Mouse (Mus musculus) kidney, adult 18-20 months (tissue): ENCODE results near the gene Smarca1.

Source experiments
- DNase-seq: peaks from one replicate; pipeline ENCODE4 v3.0.0; 2021

Gene Smarca1

DNA sequence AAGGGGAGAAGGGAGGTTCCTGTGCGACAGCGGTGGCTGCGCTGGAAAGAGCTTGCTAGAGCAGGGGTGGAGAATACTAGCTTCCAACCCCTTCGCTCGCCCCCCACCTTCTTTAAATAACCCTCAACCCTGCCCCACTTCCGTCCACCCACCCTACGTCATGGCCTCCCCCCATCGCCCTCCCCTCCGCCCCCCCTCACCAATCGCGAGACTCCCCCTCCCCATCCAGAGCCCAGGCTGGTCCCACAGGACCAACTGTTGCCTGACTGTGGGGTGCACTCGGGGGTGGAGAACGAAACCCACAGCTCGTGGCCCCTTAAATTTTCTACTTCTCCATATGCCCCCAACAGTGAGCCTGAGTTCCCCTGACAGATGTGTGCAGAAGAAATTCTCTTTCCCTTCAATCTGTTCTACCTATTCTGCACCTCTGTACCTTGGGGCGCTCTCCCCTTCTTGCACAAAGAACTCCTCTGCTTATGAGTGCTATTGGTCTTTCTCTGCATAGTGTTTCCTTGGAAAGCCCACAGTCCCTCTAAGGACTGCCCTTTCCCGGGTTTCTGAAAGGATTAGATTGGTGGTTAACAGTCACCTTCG is at the start of gene Smarca1:
Gene Smarca1, minus strand, starts transcription at position 544 of the 594 bp plus-strand sequence.
- DNase-seq, result no peak

DNA sequence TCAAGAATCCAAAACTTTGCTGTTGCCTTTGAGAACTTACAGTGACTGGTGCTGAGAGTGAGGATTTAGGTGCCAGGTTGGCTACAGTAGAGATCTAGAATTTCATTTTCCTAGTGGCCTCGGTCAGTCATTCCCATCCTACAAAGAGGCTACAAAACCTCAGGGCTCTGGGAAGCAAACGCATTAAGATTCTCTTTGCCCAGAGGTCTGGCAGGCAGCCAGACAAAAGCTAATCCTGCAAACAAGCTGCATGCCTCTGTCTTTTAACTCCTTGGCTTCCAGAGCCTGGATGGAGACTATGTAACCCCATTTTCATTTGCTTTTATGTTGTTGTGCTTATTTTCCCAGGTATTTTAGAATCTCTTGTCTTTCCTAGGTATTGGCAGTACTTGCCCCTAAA is 45.0 kb upstream of the Smarca1 start:
- DNase-seq, result no peak

DNA sequence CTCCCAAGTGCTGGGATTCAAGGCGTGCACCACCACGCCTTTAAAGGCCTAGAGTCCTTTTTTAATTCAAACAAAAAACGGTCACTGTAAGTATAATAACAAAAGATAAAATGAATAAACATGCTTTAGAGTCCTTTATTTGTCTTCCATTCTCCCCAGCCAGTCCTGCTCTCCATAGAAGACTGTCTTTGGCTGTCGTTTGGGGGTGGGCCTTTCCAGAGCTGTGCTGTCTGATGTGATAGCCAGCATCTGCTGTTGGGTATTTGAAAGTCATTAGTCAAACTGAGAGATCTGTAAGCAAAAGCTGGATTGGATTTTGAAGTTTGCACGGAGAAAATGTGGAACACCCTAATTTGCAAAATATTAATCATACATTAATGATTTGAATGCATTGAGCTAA is 44.1 kb upstream of the Smarca1 start:
- DNase-seq, result no peak

DNA sequence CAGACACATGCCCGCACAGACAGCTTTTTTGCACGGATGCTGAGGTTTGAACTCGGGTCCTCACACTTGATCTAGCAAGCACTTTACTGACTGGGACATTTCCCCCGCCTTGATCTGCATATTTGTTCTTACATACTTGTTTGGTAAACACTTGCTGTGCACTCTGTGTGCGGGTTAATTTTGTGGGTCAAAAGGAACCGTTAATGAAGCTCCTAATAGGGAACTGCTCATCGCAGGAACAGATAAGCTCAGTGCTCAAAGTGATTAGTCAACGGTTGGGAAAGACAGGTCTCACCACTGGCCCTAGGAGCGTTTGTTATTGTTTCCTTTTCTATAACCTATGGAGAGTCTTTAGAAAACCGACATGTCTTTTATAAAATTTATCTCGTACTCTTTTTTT is 41.6 kb upstream of the Smarca1 start:
- DNase-seq, result no peak

DNA sequence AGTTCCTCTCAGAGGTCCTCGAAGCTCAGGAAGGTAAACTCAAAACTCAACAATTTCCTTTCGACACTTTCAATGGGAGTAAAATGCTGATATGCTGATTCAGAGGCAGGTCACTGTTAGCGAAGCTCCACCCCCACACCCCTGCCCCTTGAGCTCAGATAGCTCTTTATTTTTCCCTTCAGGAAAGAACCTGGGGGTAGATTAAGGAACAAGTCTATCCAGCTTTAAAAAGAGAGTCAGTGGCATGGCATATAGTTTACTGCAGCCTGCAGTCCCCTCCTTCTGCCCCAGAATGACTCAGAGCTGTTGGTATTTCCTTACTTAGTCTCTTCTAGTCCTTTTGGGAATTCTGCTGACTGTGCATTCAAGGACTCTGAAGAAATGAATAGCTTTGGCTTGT is 37.7 kb upstream of the Smarca1 start:
- no peak for DNase-seq

DNA sequence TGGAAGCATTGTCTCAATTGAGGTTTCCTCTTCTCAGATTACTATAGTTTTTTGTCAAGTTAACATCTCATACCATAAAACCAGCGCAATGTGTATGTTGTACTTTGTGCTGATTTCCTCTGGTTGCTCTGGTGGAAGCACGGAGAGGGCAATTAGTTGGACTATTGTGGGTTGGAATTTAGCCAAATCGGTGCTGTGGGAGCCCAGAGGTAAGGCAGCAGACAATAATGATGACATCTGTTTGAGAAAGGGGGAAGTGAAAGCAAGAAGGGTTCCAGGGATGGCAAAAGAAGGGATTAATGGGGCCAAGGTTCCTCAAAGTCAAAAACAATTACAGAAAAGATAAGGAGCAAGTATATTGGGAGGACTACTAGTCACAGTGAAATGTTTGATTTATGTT is 35.2 kb upstream of the Smarca1 start:
- no peak for DNase-seq

DNA sequence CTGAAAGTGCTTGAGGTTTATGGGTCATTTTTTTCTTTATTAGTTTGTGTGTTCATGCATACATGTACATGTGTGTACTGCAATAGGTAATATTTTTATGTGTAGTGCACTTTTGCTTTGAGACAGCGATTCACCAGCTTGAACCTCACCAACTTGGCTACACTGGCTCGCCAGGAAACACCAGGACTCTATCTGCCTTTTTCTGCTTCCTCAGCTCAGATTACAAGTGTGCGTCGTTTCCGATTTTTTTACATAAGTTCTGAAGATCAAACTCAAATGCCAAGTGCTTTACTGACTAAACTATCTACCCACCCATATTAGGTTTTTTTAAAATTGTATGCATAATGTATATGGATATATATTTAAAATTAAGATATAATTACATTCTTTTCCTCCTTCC is 27.8 kb upstream of the Smarca1 start:
- no peak for DNase-seq

DNA sequence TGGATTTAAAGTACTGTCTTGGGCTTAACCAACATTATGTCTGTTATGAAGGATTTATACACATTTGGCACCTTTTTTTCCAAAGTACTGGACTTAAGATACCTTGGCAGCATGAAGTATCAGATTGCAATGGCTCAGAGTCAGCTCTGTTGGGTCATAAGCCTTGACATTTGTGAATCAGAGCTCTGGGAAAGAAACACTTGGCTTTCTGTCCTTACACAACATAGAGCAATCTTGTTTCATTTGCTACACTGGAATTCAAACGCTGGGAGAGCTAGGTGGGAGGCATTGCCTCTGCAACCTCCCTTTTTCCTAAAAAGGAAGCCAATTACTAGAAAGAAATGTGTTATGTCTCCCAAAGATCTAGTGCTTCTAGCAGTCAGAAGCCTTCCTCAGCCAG is 24.1 kb upstream of the Smarca1 start:
- no peak for DNase-seq

DNA sequence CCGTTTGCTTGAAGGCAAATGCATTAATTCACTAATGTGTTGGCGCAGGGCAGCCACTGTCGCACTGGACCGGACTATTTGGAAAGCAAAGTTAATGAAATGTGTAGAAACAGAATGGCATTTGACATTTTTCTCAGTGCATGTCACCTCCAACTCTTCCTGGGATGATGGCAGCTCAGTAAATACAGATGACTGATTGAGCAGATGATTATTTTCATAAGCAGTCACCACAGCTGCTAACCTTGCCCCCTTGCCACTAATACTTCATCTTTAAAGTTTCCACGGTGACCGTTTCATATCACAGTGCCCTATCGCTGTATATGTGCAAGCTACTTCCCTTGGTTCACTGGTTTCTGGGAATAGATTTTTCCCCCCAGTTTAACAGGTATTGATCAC is 20.8 kb upstream of the Smarca1 start:
- DNase-seq, result no peak

DNA sequence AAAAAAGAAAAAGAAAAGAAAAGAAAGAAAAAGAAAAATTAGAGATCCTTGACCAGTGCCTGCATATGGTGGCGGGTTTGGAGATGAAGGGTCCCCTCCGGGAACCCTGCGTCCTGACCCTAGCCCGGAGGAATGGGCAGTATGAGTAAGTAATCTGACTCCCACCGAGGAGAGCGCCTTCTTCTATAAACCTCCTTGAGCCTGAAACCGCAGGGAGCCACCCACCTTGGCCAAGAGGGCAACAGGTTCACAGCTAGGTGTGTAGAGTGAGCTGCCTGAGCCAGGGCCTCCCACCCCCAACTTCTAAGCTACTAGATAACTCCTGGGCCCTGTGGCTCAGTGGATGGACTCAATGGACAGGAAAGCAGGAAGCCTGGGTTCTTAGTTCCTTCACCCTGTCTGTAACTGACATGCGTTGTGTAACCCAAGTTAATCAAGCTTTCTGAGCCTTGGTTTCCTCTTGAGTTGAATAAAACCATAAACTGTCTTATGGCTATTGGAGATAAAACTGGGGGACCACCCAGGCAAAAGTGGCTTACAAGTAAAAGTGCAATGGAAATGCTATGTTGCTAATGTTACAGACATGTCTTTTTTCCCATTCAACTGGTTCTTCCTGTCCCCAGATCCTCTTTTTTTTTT is 20.2 kb upstream of the Smarca1 start:
- peak; percentile 13 for DNase-seq

DNA sequence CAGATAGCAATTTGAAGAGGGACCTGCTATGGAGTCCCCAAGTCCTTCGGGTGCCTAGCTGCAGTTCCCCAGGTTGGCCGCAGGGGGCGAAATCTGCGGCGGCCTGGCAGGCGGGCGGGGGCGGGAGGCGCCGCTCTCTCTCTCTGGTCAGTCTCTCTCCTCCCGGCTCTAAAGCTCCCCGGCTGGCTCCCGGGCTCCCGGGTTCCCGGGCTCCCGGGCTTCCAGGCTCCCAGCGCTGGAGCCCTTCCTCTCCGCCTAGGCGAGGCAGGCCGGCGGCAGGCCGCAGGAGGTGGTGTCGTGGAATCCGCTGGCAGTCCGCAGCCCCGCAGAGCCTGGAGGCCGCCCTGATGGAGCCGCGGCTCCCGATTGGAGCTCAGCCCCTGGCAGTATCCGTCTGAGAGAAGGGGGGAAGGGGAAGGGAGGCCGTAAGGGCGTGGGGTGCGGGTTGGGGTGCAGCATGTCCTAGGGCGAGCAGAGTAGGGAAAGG is 19.6 kb upstream of the Smarca1 start, which contains the start of gene Ocrl:
Gene Ocrl, plus strand, starts transcription at position 82 of the 487 bp plus-strand sequence.
- peak; percentile 72 for DNase-seq

DNA sequence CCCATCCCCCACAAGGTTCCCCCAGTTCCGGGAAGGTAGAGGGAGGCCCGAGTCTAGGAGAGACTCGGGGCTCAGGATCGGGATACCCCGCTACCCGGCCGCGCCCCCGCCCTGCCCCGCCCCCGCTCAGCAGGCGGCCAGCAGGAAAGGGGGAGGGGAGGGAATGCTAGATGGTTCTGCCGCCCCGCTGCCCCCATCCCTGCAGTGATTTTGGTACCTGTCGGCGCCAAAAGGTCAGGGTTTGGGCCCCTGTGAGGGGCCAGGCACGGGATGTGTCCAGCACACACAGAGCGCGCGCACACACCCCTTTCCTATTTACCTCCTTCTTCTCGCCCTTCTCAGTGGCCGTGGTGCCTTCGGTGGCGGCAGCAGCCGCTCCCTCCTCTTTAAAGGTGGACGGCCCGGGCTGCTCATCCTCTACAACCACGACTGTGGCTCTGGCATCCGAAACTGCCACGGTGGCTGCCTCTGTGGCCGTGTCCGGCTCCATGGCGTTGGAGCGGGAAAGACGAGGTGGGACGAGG is 805 bp downstream of the Smarca1 start:
- DNase-seq, result no peak

DNA sequence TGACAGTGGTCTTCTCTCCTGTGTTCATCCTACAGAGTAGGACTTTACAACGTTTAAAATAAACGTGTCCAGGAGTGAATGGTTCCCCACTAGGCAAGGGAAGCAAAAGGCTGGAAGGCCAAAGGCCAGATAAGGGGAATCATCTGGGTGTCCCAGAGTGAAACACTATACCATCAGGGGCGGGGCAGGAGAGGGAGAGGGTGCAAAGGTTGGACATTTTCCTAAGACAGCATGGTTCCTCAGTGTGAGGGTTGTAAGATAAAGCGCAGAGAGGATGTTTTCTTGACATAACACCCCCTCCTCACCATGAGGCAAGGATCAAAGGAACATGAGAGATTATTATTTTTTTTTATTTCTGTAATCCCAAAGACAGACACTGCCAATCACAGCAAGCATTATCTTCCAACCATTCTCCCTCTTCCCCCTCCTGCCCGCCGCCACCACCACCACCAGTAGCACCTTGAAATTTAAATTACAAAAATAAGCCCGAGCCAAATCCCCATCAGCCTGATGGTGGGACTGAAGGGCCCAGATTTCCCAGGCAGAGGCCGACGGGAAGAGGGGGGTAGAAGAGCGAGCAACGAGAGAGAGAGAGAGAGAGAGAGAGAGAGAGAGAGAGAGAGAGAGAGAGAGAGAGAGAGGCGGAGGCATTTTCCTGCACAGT is 1.4 kb downstream of the Smarca1 start:
- no peak for DNase-seq

DNA sequence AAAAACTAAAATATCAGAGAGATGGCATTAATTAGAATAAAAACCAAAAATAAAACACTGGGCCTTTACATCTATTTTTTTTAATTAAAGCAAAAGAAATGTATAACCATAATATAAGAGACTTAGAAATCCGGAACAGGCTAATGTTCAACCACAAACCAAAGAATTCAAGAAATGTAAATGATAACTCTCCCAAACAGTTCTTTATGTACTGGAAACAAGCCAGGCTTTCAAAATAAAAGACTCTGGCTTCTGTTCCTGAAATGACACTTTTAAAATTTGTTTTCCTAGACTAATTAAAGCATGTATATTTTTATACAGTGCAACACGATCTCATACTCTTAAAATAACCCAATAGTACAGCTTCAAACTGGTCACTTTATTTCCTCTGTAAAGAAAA is 5.4 kb downstream of the Smarca1 start:
- DNase-seq, result no peak

DNA sequence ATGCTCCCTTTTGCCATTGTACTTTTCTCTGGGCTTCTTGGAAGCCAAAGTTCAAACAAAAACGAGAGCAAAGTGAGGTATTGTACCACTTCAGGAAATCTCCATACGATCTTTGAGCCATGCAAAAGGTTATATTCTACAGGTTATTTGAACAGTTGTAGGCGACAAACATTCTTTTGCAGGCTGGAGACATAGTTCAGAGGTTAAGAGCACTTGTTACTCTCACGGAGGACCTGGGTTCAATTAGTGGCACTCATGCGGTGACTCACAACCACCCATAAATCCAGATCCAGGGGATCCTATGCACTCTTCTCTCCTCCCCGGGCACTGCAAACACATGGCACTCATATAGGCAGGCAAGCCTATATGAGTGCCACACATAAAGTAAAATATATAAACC is 10.0 kb downstream of the Smarca1 start:
- no peak for DNase-seq

DNA sequence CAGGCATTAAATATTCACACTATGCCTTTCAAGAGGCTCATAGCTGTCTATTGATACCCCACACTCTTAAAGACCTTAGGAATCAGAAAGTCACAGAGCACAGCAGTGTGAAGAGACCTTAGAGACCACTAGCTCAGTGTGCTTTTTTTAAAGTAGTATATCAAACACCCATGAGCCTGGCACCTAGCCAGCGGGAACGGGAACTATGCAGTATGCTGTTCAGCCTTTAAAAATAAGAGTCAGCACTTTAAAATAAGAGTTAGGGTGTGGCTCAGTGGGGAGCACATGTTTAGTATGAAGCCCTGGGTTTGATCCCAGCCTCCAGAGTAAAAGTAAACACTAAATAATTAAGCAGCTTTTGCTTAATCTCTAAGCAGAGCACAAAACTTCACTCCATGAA is 12.7 kb downstream of the Smarca1 start:
- no peak for DNase-seq

DNA sequence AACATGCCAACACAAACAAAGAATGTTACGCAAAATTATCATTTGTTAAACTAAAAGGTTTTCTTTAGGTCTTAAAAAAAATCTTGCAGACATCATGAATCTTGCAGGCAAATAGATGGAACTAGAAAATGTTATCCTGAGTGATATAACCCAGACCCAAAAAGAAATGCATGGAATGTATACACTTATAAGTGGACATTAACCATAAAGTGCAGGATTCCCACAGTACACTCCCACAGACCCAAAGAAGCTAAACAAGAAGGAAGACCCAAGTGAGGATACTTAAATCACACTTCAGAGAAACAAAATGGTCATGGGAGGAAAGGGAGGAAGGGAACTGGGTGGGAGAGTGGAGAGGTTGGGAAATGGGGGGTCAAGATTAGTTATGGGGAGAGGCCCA is 34.2 kb downstream of the Smarca1 start:
- no peak for DNase-seq

DNA sequence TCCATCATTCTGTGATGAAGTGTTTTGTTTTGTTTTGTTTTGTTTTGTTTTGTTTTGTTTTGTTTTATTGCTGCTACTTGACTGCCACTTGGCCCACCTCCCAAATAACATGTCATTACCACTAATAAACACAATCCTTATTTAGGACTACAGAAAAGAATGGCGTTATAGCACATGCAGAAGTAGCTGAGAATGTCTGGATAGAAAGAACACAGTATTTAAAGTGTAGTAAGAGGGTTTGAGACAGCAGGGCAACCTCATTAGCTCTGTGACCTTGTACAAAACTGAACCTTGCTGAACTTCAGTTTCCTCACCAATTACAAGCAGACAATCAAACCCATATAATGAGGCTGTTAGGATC is 57.0 kb downstream of the Smarca1 start:
- DNase-seq, result no peak

DNA sequence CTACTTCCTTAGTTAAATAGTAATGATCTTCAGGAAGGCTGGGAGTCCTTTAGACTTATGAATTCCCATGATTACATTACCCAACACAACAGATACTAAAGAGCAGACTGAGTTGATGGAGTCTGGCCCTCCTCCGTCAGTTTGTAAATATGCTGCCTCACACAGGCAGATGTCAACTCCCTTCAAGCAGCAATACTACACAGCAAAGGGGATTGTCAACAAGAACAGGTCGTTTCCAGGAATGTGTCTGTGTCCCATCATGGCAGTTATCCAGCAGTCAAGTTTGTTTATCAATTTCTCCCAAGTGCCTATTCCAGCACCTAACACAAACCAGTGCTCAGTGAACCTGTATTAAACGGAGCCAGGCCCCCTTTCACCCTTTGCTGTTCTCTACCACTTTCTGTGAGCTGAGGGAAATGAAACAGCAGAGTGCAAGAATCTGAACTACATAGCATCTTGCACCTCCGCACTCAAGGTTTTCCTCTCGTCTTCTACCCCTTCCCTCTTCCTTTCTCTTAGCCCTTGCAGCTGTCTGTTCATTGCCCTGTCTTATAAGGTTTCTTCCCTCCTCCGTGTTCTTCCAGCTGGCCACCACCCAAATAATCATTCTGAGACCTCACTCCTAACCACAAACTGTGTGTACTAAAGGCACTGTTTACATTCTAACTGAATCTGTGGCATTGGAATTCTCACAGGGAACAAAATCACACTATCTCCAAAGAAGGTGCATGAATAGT is 57.5 kb downstream of the Smarca1 start:
- no peak for DNase-seq

DNA sequence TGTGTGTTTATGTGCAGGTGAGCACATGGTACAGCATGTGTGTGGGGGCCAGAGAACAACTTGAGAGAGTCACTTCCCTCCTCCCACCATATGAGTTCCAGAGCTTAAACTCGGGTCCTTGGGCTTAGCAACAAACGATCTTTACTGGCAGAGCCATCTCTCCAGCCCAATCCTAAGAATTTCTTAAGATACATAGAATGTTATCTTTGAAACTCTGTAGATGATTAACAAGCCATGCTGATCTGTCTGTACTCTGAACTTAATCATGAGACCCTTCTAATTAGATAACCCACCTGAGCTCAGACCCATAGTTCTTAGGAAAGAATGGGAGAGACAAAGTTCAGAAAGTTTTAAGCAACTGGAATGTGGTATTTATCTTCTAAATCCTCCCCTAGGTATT is 59.3 kb downstream of the Smarca1 start:
- DNase-seq, result no peak

DNA sequence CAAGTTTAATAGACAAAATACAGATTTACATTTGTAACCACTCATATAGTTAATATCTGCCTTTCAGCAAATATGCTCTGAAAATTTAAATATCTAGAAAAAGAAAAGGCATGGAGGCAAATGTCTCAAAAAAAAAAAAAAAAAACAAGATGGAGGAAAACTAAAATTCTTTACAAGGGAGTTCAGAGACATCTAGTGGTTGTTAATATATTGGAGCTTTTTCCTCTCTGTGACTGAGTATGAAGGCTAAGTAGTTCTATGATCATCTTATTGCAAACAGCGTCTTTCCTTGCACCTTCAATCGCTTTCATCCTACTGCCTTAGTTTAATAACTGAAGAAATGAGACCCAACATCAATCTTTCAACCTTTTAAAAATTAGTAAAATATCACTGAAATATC is 72.2 kb downstream of the Smarca1 start:
- DNase-seq, result no peak

DNA sequence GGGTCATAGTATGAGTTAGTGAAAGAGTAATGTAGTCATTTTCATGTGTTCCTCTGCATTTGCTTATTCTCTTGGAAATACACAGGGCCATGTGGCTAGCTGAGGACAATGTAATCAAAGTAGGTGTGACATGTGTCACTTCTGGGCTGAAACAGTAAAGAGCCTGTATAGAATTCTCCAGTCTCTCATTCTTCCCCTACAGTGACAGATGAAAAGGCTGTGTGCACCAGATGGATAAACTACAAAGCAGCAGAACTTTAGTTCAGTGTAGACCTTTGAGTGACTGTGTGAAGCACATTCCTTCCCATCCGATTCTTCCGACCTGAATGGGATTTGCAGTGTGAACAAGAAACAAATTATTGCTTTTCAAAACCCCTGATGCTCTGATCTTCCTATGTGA is 84.1 kb downstream of the Smarca1 start:
- DNase-seq, result no peak

DNA sequence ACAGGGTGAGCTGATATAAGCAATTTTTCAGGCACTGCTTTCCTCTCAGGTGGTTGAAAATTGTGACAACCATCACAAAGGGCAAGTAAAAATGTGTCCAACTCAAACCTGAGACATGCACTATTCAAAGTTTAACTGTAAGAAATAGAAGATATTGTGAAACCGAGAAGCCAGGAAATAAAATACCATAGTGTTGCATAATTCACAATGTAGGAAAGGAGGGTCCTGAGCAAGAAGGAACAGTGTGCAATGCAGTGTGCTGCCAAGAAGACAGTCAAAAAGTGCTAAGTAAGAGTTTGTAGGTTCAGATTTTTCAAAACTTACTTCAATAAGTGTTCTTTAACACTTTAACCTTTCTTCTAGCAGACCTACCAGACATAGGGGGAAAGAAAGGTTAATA is 128.3 kb downstream of the Smarca1 start:
- DNase-seq, result no peak

DNA sequence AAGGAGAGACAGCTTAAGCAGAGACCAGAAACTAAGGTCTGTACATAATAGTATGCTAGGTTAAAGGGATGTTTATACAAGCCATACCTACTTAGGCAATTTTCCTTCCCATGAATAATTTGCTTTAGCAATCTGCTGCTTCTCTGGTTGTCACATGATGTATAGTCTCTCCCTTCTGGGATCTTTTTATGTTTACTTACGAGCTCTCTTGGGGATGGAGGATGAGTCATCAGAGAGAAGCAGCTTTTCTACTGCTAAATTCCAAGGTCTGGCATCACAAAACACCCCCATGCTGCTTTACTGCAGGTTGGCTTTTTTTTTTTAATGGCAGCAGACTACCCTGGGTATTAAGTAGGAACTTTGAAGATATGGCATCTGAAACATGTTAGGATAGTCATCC is 132.6 kb downstream of the Smarca1 start:
- no peak for DNase-seq
